Mouse (Mus musculus) testis, adult 2 months (tissue): ENCODE data around the gene Gm732. TPM values are rescaled to one million over a fixed set of nuclear protein-coding genes. Genes with fewer than 3 reads are reported as not detected.

Source experiments
- H3K27ac ChIP-seq: fragments of 200-500 bp; 2 replicates; pipeline ENCODE4 v1.5.1; 2012; ENCODE audit warnings: low read depth, low read length; ENCODE audit not compliant: control insufficient read depth, insufficient read depth
- H3K27me3 ChIP-seq: fragments of 200-500 bp; 2 replicates; pipeline ENCODE4 v1.6.1; 2012; ENCODE audit warnings: mild to moderate bottlenecking, low read length, moderate library complexity; ENCODE audit not compliant: control insufficient read depth, insufficient read depth
- H3K36me3 ChIP-seq: fragments of 200-500 bp; 2 replicates; pipeline ENCODE4 v1.6.1; 2012; ENCODE audit warnings: mild to moderate bottlenecking, low read length; ENCODE audit not compliant: control insufficient read depth, insufficient read depth
- H3K4me1 ChIP-seq: fragments of 200-500 bp; 2 replicates; pipeline ENCODE4 v1.6.1; 2012; ENCODE audit warnings: low read length; ENCODE audit not compliant: control insufficient read depth, insufficient read depth
- H3K4me3 ChIP-seq: fragments of 200-500 bp; 2 replicates; pipeline ENCODE4 v1.5.1; 2012; ENCODE audit warnings: low read depth, mild to moderate bottlenecking, low read length, moderate library complexity, mixed read lengths; ENCODE audit not compliant: control insufficient read depth
- CTCF ChIP-seq: fragments of 200-500 bp; IDR thresholded peaks from 2 replicates; pipeline ENCODE4 v1.5.1; 2012; ENCODE audit warnings: low read depth, mild to moderate bottlenecking, inconsistent platforms, low read length, moderate library complexity; ENCODE audit not compliant: control insufficient read depth, insufficient read depth, insufficient replicate concordance
- POLR2A ChIP-seq: fragments of 200-500 bp; IDR thresholded peaks from 2 replicates; pipeline ENCODE4 v1.6.1; 2012; ENCODE audit warnings: low read depth, mild to moderate bottlenecking, inconsistent platforms, low read length, moderate library complexity; ENCODE audit not compliant: control insufficient read depth
- polyA plus RNA-seq: library from polyadenylated mRNA; depleted of rRNA; stranded (reverse); fragments of >200 nt; gene quantifications from 2 replicates; pipeline ENCODE4 v1.2.3, GENCODE M21; 2012; rRNA removed

The Gm732 gene
- polyA plus RNA-seq: 8.4 and 11.8 TPM in 2 replicates

- Histone ChIP-seq H3K27me3 (no peaks in the 10 kb centered on the region), H3K36me3 (no peaks in the 10 kb centered on the region), H3K27ac (peak within 1 kb of the TSS; percentile 42), H3K4me1 (no peaks in the 10 kb centered on the region), H3K4me3 (peak within 1 kb of the TSS; percentile 34; the same call in 1 of the 2 replicates)
- no peak for TF ChIP-seq CTCF
- TF ChIP-seq POLR2A: no peak
Observed at GRCm38 (mm10) chrX:107948365-107948764, at the start of gene Gm732. TSS of gene Gm732 (minus strand) at chrX:107948465.

Other genes starting within 250 kb of the Gm732 start
- gene Tent5d, start 155.9 kb downstream of the Gm732 start, polyA plus RNA-seq: 3.4 and 4.8 TPM in 2 replicates
- gene 2610002M06Rik, start 132.1 kb downstream of the Gm732 start, polyA plus RNA-seq: 0.95 and 1.2 TPM in 2 replicates